Mouse (Mus musculus): ENCODE measurements at regions not wholly inside any gene's neighbourhood (a gene's known extent, or its start where the extent isn't known, plus 50 kb on each side); places are given as distances from the start of the nearest gene placed in this dataset.

GRCm38 (mm10) chr3:136508575-136508974 is 161.3 kb upstream of the Ppp3ca start:
- Histone ChIP-seq H3K27me3 (replicated peaks; ENCODE audit: control insufficient read depth, insufficient read depth, low read length) (no peaks in the 10 kb centered on the region), H3K4me1 (ENCODE audit: control insufficient read depth, insufficient read depth, low read length) (no peaks in the 10 kb centered on the region), H3K4me3 (ENCODE audit: low read length) (no peak overlapping the region), H3K36me3 (ENCODE audit: control insufficient read depth, insufficient read depth, low read length) (no peaks in the 10 kb centered on the region), H3K9ac (ENCODE audit: low read depth, low read length) (no peak overlapping the region), H3K4me2 (ENCODE audit: low read depth, low read length) (no peak overlapping the region), H3K9me3 (ENCODE audit: control insufficient read depth, low read length) (no peaks in the 10 kb centered on the region), H3K27ac (ENCODE audit: low read length) (no peak overlapping the region)
- 58% methylated on average over 2 of the region's 2 CpGs for WGBS
- ATAC-seq, result no peak

GRCm38 (mm10) chr3:136507070-136507469 is 162.9 kb upstream of the Ppp3ca start:
- H3K4me1 ChIP-seq (ENCODE audit: control insufficient read depth, insufficient read depth, low read length), result no peaks in the 10 kb centered on the region
- H3K9ac ChIP-seq (ENCODE audit: low read depth, low read length), result no peak overlapping the region
- no peak for ATAC-seq
- no peaks in the 10 kb centered on the region for H3K9me3 ChIP-seq (ENCODE audit: control insufficient read depth, low read length)
- H3K27ac ChIP-seq (ENCODE audit: low read length), result no peak overlapping the region
- H3K27me3 ChIP-seq (replicated peaks; ENCODE audit: control insufficient read depth, insufficient read depth, low read length), result no peaks in the 10 kb centered on the region
- WGBS, result 81% methylated on average over 7 of the region's 7 CpGs
- H3K4me2 ChIP-seq (ENCODE audit: low read depth, low read length), result no peak overlapping the region
- H3K36me3 ChIP-seq (ENCODE audit: control insufficient read depth, insufficient read depth, low read length), result no peaks in the 10 kb centered on the region
- H3K4me3 ChIP-seq (ENCODE audit: low read length), result no peak overlapping the region

- no peak overlapping the region for H3K4me2 ChIP-seq (ENCODE audit: low read depth, low read length)
- H3K9me3 ChIP-seq (ENCODE audit: control insufficient read depth, low read length), result no peaks in the 10 kb centered on the region
- no peaks in the 10 kb centered on the region for H3K27me3 ChIP-seq (replicated peaks; ENCODE audit: control insufficient read depth, insufficient read depth, low read length)
- H3K9ac ChIP-seq (ENCODE audit: low read depth, low read length), result no peak overlapping the region
- no peaks in the 10 kb centered on the region for H3K36me3 ChIP-seq (ENCODE audit: control insufficient read depth, insufficient read depth, low read length)
- H3K4me3 ChIP-seq (ENCODE audit: low read length), result no peak overlapping the region
- H3K27ac ChIP-seq (ENCODE audit: low read length), result no peak overlapping the region
- H3K4me1 ChIP-seq (ENCODE audit: control insufficient read depth, insufficient read depth, low read length), result no peaks in the 10 kb centered on the region
- ATAC-seq, result no peak
Observed at GRCm38 (mm10) chr3:136494831-136495230, 169.0 kb upstream of the Bank1 start.

- 84% methylated on average over 2 of the region's 2 CpGs for WGBS
- Histone ChIP-seq H3K27ac (ENCODE audit: low read length) (no peak overlapping the region), H3K9ac (ENCODE audit: low read depth, low read length) (no peak overlapping the region)
Observed at GRCm38 (mm10) chr3:136491683-136492082, 165.8 kb upstream of the Bank1 start.

GRCm38 (mm10) chr3:136471693-136472092 is 145.8 kb upstream of the Bank1 start:
- no peaks in the 10 kb centered on the region for H3K36me3 ChIP-seq (ENCODE audit: control insufficient read depth, insufficient read depth, low read length)
- ATAC-seq, result no peak
- H3K4me3 ChIP-seq (ENCODE audit: low read length), result no peak overlapping the region
- H3K27ac ChIP-seq (ENCODE audit: low read length), result no peak overlapping the region
- 84% methylated on average over 3 of the region's 3 CpGs for WGBS
- H3K27me3 ChIP-seq (replicated peaks; ENCODE audit: control insufficient read depth, insufficient read depth, low read length), result no peaks in the 10 kb centered on the region
- H3K9me3 ChIP-seq (ENCODE audit: control insufficient read depth, low read length), result no peaks in the 10 kb centered on the region
- H3K4me2 ChIP-seq (ENCODE audit: low read depth, low read length), result no peak overlapping the region
- H3K9ac ChIP-seq (ENCODE audit: low read depth, low read length), result no peak overlapping the region
- H3K4me1 ChIP-seq (ENCODE audit: control insufficient read depth, insufficient read depth, low read length), result no peaks in the 10 kb centered on the region

More at GRCm38 (mm10) chr3:136491683-136492082, 165.8 kb upstream of the Bank1 start:
- no peaks in the 10 kb centered on the region for H3K4me1 ChIP-seq (ENCODE audit: control insufficient read depth, insufficient read depth, low read length)
- H3K4me2 ChIP-seq (ENCODE audit: low read depth, low read length), result no peak overlapping the region
- no peaks in the 10 kb centered on the region for H3K27me3 ChIP-seq (replicated peaks; ENCODE audit: control insufficient read depth, insufficient read depth, low read length)
- no peaks in the 10 kb centered on the region for H3K36me3 ChIP-seq (ENCODE audit: control insufficient read depth, insufficient read depth, low read length)
- H3K9me3 ChIP-seq (ENCODE audit: control insufficient read depth, low read length), result no peaks in the 10 kb centered on the region
- H3K4me3 ChIP-seq (ENCODE audit: low read length), result no peak overlapping the region
- ATAC-seq, result no peak

- Histone ChIP-seq H3K9me3 (ENCODE audit: control insufficient read depth, low read length) (no peaks in the 10 kb centered on the region), H3K4me3 (ENCODE audit: low read length) (no peak overlapping the region), H3K27me3 (replicated peaks; ENCODE audit: control insufficient read depth, insufficient read depth, low read length) (no peaks in the 10 kb centered on the region), H3K4me2 (ENCODE audit: low read depth, low read length) (no peak overlapping the region), H3K4me1 (ENCODE audit: control insufficient read depth, insufficient read depth, low read length) (no peaks in the 10 kb centered on the region), H3K36me3 (ENCODE audit: control insufficient read depth, insufficient read depth, low read length) (no peaks in the 10 kb centered on the region), H3K9ac (ENCODE audit: low read depth, low read length) (no peak overlapping the region), H3K27ac (ENCODE audit: low read length) (no peak overlapping the region)
- no peak for ATAC-seq
- 83% methylated on average over 3 of the region's 3 CpGs for WGBS
Observed at GRCm38 (mm10) chr3:136462747-136463146, 136.9 kb upstream of the Bank1 start.

- Histone ChIP-seq H3K9me3 (ENCODE audit: control insufficient read depth, low read length) (no peaks in the 10 kb centered on the region), H3K4me2 (ENCODE audit: low read depth, low read length) (no peak overlapping the region), H3K27me3 (replicated peaks; ENCODE audit: control insufficient read depth, insufficient read depth, low read length) (no peaks in the 10 kb centered on the region), H3K9ac (ENCODE audit: low read depth, low read length) (no peak overlapping the region), H3K4me3 (ENCODE audit: low read length) (no peak overlapping the region), H3K36me3 (ENCODE audit: control insufficient read depth, insufficient read depth, low read length) (no peaks in the 10 kb centered on the region), H3K27ac (ENCODE audit: low read length) (no peak overlapping the region), H3K4me1 (ENCODE audit: control insufficient read depth, insufficient read depth, low read length) (no peaks in the 10 kb centered on the region)
- ATAC-seq, result no peak
- 80% methylated on average over 10 of the region's 10 CpGs for WGBS
Observed at GRCm38 (mm10) chr3:136456471-136457117, 130.7 kb upstream of the Bank1 start.

GRCm38 (mm10) chr3:136455651-136456470 is 130.0 kb upstream of the Bank1 start:
- Histone ChIP-seq H3K4me2 (ENCODE audit: low read depth, low read length) (no peak overlapping the region), H3K36me3 (ENCODE audit: control insufficient read depth, insufficient read depth, low read length) (no peaks in the 10 kb centered on the region), H3K4me1 (ENCODE audit: control insufficient read depth, insufficient read depth, low read length) (no peaks in the 10 kb centered on the region), H3K27me3 (replicated peaks; ENCODE audit: control insufficient read depth, insufficient read depth, low read length) (no peaks in the 10 kb centered on the region), H3K9ac (ENCODE audit: low read depth, low read length) (no peak overlapping the region), H3K9me3 (ENCODE audit: control insufficient read depth, low read length) (no peaks in the 10 kb centered on the region), H3K4me3 (ENCODE audit: low read length) (no peak overlapping the region), H3K27ac (ENCODE audit: low read length) (no peak overlapping the region)
- WGBS, result 78% methylated on average over 7 of the region's 7 CpGs
- no peak for ATAC-seq

GRCm38 (mm10) chr3:136454967-136455366 is 129.1 kb upstream of the Bank1 start:
- Histone ChIP-seq H3K27me3 (replicated peaks; ENCODE audit: control insufficient read depth, insufficient read depth, low read length) (no peaks in the 10 kb centered on the region), H3K36me3 (ENCODE audit: control insufficient read depth, insufficient read depth, low read length) (no peaks in the 10 kb centered on the region), H3K9ac (ENCODE audit: low read depth, low read length) (no peak overlapping the region), H3K4me2 (ENCODE audit: low read depth, low read length) (no peak overlapping the region), H3K27ac (ENCODE audit: low read length) (no peak overlapping the region), H3K9me3 (ENCODE audit: control insufficient read depth, low read length) (no peaks in the 10 kb centered on the region), H3K4me1 (ENCODE audit: control insufficient read depth, insufficient read depth, low read length) (no peaks in the 10 kb centered on the region), H3K4me3 (ENCODE audit: low read length) (no peak overlapping the region)
- 78% methylated on average over 3 of the region's 3 CpGs for whole genome bisulfite sequencing
- ATAC-seq, result no peak

Data from intestine, embryonic 16.5 days (tissue).